Mouse (Mus musculus): Measurements from ENCODE around the gene Pcx.

GRCm38 (mm10) chr19:4572467-4572866, 62.2 kb downstream of the Pcx start:
- no peak for TF ChIP-seq CTCF (IDR thresholded peaks at IDR 0.05; ENCODE audit: low read depth)
- no peak for TF ChIP-seq EP300 (optimal IDR thresholded peaks at IDR 0.05)

All from stomach, postnatal 0 days (tissue).